Mouse (Mus musculus) neural tube, embryonic 15.5 days (tissue): Measurements from ENCODE around the gene Sh3bgr. TPM values are rescaled to one million over a fixed set of nuclear protein-coding genes. Genes with fewer than 3 reads are reported as not detected.
A peak's percentile ranks its signal among the peaks of the same experiment; 100 is the strongest.

ENCODE experiments used
- ATAC-seq: fragments of 200-750 bp; cut with Nextera tagmentation; 2 replicates; pipeline ENCODE4 v1.8.0; 2017; ENCODE audit warnings: mild to moderate bottlenecking, moderate TSS enrichment, moderate library complexity; ENCODE audit not compliant: low FRiP score
- H3K27ac ChIP-seq: fragments of 300-500 bp; sonication (generic); replicated peaks from 2 replicates; pipeline ENCODE4 v1.5.1; 2015; ENCODE audit warnings: mild to moderate bottlenecking, inconsistent platforms
- H3K27me3 ChIP-seq: fragments of 300-500 bp; sonication (generic); replicated peaks from 2 replicates; pipeline ENCODE4 v1.6.1; 2015; ENCODE audit warnings: inconsistent platforms
- H3K36me3 ChIP-seq: fragments of 300-500 bp; sonication (generic); 2 replicates; pipeline ENCODE4 v1.6.1; 2015; ENCODE audit warnings: inconsistent platforms
- H3K4me1 ChIP-seq: fragments of 300-500 bp; sonication (generic); 2 replicates; pipeline ENCODE4 v1.6.1; 2015; ENCODE audit warnings: inconsistent platforms
- H3K4me2 ChIP-seq: fragments of 300-500 bp; sonication (generic); 2 replicates; pipeline ENCODE4 v1.6.1; 2015; ENCODE audit warnings: inconsistent platforms, mild to moderate bottlenecking, moderate library complexity
- H3K4me3 ChIP-seq: fragments of 300-500 bp; sonication (generic); replicated peaks from 2 replicates; pipeline ENCODE4 v1.5.1; 2015; ENCODE audit warnings: mild to moderate bottlenecking, inconsistent platforms
- H3K9ac ChIP-seq: fragments of 300-500 bp; sonication (generic); replicated peaks from 2 replicates; pipeline ENCODE4 v1.6.1; 2015; ENCODE audit warnings: mild to moderate bottlenecking, inconsistent platforms
- H3K9me3 ChIP-seq: fragments of 300-500 bp; sonication (generic); replicated peaks from 2 replicates; pipeline ENCODE4 v1.6.1; 2016; ENCODE audit warnings: inconsistent platforms
- WGBS: fragments of 180-500 bp; shearing (Covaris S2); methylation state at CpG from one replicate; pipeline ENCODE4 v1.1.7; 2015; ENCODE audit warnings: mixed read lengths; 5-methylcytosine and 5-hydroxymethylcytosine counted together
- polyA plus RNA-seq: library from polyadenylated mRNA; unstranded; fragments of >200 nt; fragmentation: Nextera tagmentation; extraction: Ambion mirVana; gene quantifications from 2 replicates; pipeline ENCODE4 v1.2.1, GENCODE M21; 2015

The Sh3bgr gene
- polyA plus RNA-seq, result 6.1 and 6.7 TPM in 2 replicates

- Histone ChIP-seq H3K36me3 (no peaks in the 10 kb centered on the region), H3K27ac (no peak within 1 kb of the TSS), H3K9me3 (no peaks in the 10 kb centered on the region), H3K4me2 (peak within 1 kb of the TSS; percentile 54), H3K4me1 (peaks cover 15% of the 10 kb centered on the region), H3K4me3 (peak within 1 kb of the TSS; percentile 18), H3K9ac (no peak within 1 kb of the TSS), H3K27me3 (no peaks in the 10 kb centered on the region)
- peak; percentile 47; the same call in 1 of the 2 replicates for ATAC-seq
- WGBS, result 5% methylated on average over 20 of the region's 20 CpGs
Measured at GRCm38 (mm10) chr16:96199913-96200701, at the start of gene Sh3bgr. TSS of gene Sh3bgr (plus strand) at chr16:96200450.

- H3K4me3 ChIP-seq, result no peak overlapping the region
- ATAC-seq, result no peak
- no peaks in the 10 kb centered on the region for H3K9me3 ChIP-seq
- H3K4me2 ChIP-seq, result no peak overlapping the region
- H3K4me1 ChIP-seq, result peaks cover 45% of the 10 kb centered on the region
- peaks cover 30% of the 10 kb centered on the region for H3K36me3 ChIP-seq
- whole genome bisulfite sequencing, result 68% methylated on average over 4 of the region's 4 CpGs
- H3K27me3 ChIP-seq, result no peaks in the 10 kb centered on the region
- H3K9ac ChIP-seq, result no peak overlapping the region
- no peak overlapping the region for H3K27ac ChIP-seq
Measured at GRCm38 (mm10) chr16:96150995-96151394, 49.3 kb upstream of the Sh3bgr start.

DNA sequence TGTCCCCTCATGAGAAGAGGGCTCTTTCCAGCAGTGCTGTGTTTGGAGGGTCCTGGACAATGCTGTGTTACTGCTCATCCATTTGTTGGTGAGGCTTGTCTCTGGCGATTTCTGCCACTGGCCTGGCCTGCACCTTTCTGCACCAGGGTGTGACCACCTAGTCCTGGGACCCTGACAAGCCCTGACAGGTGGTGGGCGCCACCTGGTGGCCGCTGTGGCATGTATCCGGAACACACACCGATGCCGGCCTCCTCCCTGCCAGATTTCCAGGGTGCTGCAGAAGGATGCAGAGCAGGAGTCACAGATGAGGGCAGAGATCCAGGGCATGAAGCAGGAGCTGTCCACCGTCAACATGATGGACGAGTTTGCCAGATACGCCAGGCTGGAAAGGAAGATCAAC is 48.7 kb upstream of the Sh3bgr start:
- no peak for ATAC-seq
- Histone ChIP-seq H3K4me1 (peaks cover 39% of the 10 kb centered on the region), H3K36me3 (peaks cover 30% of the 10 kb centered on the region), H3K27ac (no peak overlapping the region), H3K27me3 (no peaks in the 10 kb centered on the region), H3K4me3 (no peak overlapping the region), H3K4me2 (no peak overlapping the region), H3K9me3 (no peaks in the 10 kb centered on the region), H3K9ac (no peak overlapping the region)
- 20% methylated on average over 9 of the region's 9 CpGs for WGBS

- WGBS, result 98% methylated on average over 2 of the region's 2 CpGs
Measured at GRCm38 (mm10) chr16:96154476-96154875, 45.8 kb upstream of the Sh3bgr start.

DNA sequence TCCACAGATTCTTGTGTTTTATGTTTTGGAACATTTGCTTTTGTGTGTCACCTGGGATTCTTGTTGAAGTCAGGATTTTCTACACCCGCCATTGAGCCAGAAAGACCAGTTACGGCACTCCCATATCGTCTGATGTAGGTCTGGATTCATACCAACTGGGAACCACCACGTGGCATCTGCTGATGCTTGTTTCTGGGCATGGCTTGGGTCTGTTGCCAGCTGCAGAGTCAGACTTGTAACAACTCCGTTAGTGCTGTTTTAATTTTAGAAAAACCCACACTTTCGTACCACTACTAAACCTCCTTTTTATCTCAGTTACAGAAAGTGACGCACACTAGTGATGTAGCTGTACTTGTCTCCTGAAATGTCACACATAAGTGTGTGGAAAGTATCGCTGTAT is 44.2 kb upstream of the Sh3bgr start:
- no peak overlapping the region for H3K4me2 ChIP-seq
- H3K27me3 ChIP-seq, result no peaks in the 10 kb centered on the region
- no peak overlapping the region for H3K27ac ChIP-seq
- WGBS, result 80% methylated on average over 8 of the region's 8 CpGs
- H3K9ac ChIP-seq, result no peak overlapping the region
- H3K9me3 ChIP-seq, result no peaks in the 10 kb centered on the region
- H3K4me1 ChIP-seq, result peaks cover 42% of the 10 kb centered on the region
- peaks cover 30% of the 10 kb centered on the region for H3K36me3 ChIP-seq
- H3K4me3 ChIP-seq, result no peak overlapping the region
- no peak for ATAC-seq

More at GRCm38 (mm10) chr16:96154476-96154875, 45.8 kb upstream of the Sh3bgr start:
- Histone ChIP-seq H3K27ac (no peak overlapping the region), H3K4me2 (no peak overlapping the region), H3K4me3 (no peak overlapping the region), H3K9ac (no peak overlapping the region), H3K27me3 (no peaks in the 10 kb centered on the region), H3K9me3 (no peaks in the 10 kb centered on the region), H3K4me1 (peaks cover 40% of the 10 kb centered on the region), H3K36me3 (peaks cover 30% of the 10 kb centered on the region)
- ATAC-seq, result no peak

GRCm38 (mm10) chr16:96157171-96157570 is 43.1 kb upstream of the Sh3bgr start:
- Histone ChIP-seq H3K36me3 (peaks cover 30% of the 10 kb centered on the region), H3K27me3 (no peaks in the 10 kb centered on the region), H3K4me2 (no peak overlapping the region), H3K27ac (no peak overlapping the region), H3K9ac (no peak overlapping the region), H3K4me1 (peaks cover 35% of the 10 kb centered on the region), H3K9me3 (no peaks in the 10 kb centered on the region), H3K4me3 (no peak overlapping the region)
- 70% methylated on average over 11 of the region's 11 CpGs for WGBS
- no peak for ATAC-seq

GRCm38 (mm10) chr16:96158511-96159080 is 41.7 kb upstream of the Sh3bgr start:
- H3K9ac ChIP-seq, result peak overlapping the region; percentile 76
- peak overlapping the region; percentile 79 for H3K27ac ChIP-seq
- no peaks in the 10 kb centered on the region for H3K9me3 ChIP-seq
- peaks cover 35% of the 10 kb centered on the region for H3K4me1 ChIP-seq
- ATAC-seq, result peak; percentile 30; the same call in 1 of the 2 replicates
- 42% methylated on average over 12 of the region's 12 CpGs for WGBS
- H3K4me2 ChIP-seq, result peak overlapping the region; percentile 92
- H3K27me3 ChIP-seq, result no peaks in the 10 kb centered on the region
- H3K36me3 ChIP-seq, result peaks cover 17% of the 10 kb centered on the region
- peak overlapping the region; percentile 50 for H3K4me3 ChIP-seq

DNA sequence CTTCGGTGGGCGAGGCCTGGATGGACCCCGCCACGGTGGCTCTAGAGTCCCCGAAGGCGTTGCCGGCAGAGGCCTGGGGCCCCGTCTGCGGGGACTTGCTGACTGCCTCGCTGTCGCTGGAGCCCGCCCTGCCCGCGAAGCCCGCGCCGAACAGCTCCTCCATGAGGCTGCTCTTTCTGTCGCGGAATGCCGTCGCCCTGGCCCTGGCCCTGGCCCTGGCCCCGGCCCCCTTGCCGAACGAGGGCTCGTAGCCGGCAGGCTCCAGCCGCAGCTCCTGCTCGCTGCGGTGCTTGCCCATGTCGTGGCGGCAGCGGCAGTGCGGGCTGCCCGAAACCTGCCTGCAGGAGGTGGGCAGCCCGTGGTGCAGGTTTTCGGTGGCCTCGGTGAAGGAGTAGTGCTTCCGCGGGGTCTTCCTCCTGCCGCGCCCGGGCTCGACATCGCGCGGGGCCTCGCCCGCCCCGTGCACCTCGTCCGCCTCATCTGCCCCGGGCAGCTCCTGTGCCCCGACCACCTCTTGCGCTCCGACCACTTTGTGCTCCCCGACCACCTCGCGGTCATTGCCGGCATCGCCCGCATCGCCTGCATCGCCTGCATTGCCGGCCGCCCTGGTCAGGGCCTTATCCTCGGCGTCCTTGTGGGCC is 41.0 kb upstream of the Sh3bgr start:
- peak overlapping the region; percentile 79 for H3K27ac ChIP-seq
- peaks cover 11% of the 10 kb centered on the region for H3K36me3 ChIP-seq
- peak overlapping the region; percentile 92 for H3K4me2 ChIP-seq

GRCm38 (mm10) chr16:96159794-96160346 is 40.4 kb upstream of the Sh3bgr start:
- peaks cover 35% of the 10 kb centered on the region for H3K4me1 ChIP-seq
- no peaks in the 10 kb centered on the region for H3K9me3 ChIP-seq
- H3K27ac ChIP-seq, result peak overlapping the region; percentile 79
- peak overlapping the region; percentile 50 for H3K4me3 ChIP-seq
- peak overlapping the region; percentile 92 for H3K4me2 ChIP-seq
- 0 out of 2 replicates have a peak, but pooled peaks have one; percentile 1 for ATAC-seq
- H3K27me3 ChIP-seq, result no peaks in the 10 kb centered on the region
- H3K9ac ChIP-seq, result peak overlapping the region; percentile 76
- WGBS, result 78% methylated on average over 20 of the region's 20 CpGs
- peaks cover 4% of the 10 kb centered on the region; the same call in 1 of the 2 replicates for H3K36me3 ChIP-seq

More for the DNA sequence above, 41.0 kb upstream of the Sh3bgr start:
- Histone ChIP-seq H3K4me1 (peaks cover 35% of the 10 kb centered on the region), H3K9ac (peak overlapping the region; percentile 76), H3K9me3 (no peaks in the 10 kb centered on the region), H3K27me3 (no peaks in the 10 kb centered on the region), H3K4me3 (peak overlapping the region; percentile 50)
- WGBS, result under 1% methylated on average over 64 of the region's 67 CpGs
- peak; percentile 68 for ATAC-seq

DNA sequence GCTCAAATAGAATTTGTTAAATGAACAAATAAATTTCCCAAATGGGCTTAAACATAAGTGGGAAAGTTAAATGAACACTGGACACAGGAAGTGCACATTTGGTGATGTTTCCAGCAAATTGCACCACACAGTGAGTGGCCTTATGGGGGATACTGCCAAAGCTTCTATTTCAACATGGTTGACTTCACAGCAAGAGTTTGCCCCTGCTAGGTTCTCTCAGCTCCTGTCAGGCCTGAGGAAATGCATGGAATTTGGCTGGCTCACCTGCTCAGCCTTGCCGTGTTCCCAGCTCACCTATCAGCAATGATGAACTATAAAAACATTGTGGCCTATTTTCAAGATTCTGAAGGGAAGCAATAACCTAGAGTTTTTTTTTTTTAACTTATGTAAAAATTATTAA is 39.3 kb upstream of the Sh3bgr start:
- Histone ChIP-seq H3K27me3 (no peaks in the 10 kb centered on the region), H3K9ac (no peak overlapping the region), H3K27ac (no peak overlapping the region), H3K4me1 (peaks cover 35% of the 10 kb centered on the region), H3K9me3 (no peaks in the 10 kb centered on the region), H3K4me3 (no peak overlapping the region), H3K36me3 (no peaks in the 10 kb centered on the region), H3K4me2 (no peak overlapping the region)
- 82% methylated on average over 1 of the region's 1 CpGs for WGBS
- ATAC-seq, result no peak

DNA sequence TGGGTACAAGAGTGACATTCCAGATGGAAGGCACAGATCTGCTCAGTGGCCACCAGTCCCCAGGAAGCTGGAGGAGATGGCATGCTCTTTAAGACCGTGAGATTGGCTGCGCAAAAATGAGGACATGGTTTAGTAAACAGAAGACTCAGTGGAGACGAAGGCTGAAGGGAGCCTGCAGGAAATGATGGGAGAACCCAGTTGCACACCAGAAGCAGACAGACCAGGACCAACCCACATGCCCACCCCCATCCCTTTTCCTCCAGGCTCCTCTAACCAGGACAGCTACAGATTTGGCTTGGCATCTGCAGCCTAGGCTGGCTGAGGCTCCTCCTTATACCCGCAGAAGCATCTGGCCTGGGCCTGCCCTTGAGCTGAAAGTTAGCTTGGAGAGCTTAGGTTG is 38.9 kb upstream of the Sh3bgr start:
- no peak overlapping the region for H3K27ac ChIP-seq
- no peaks in the 10 kb centered on the region for H3K27me3 ChIP-seq
- no peak overlapping the region for H3K9ac ChIP-seq

More for the DNA sequence above, 38.9 kb upstream of the Sh3bgr start:
- no peak for ATAC-seq
- Histone ChIP-seq H3K4me2 (no peak overlapping the region), H3K9me3 (no peaks in the 10 kb centered on the region), H3K36me3 (no peaks in the 10 kb centered on the region), H3K4me1 (peaks cover 35% of the 10 kb centered on the region), H3K4me3 (no peak overlapping the region)
- 95% methylated on average over 4 of the region's 4 CpGs for WGBS
